Mouse (Mus musculus): ENCODE data around the gene Mns1.

DNA sequence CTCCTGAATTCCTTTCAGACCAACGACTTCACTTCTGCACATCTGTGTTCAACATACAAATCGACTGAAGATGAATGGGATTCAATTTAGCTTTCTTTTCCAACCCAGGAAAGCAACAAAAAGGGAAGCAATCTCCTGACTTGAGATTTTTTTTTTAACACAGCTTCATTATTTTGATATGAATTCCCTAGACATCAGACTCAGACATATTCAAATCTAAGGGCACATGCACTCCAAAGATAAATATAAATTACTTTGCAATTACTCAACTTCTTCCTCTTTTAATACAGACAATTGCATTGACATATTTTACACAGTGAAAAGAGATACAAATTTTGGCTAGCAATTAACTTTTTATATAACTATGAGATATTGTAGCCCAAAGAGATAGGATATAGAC is 58.9 kb downstream of the Mns1 start:
- TF ChIP-seq CTCF (IDR thresholded peaks at IDR 0.05; ENCODE audit: low read depth) (no peak), EP300 (optimal IDR thresholded peaks at IDR 0.05) (no peak)

All from stomach, postnatal 0 days (tissue).